Mouse (Mus musculus) liver, embryonic 14.5 days (tissue): Measurements from ENCODE around the gene Ino80.

Experiments
- CTCF ChIP-seq: IDR thresholded peaks from 2 replicates; pipeline ENCODE4 v1.5.1; 2016; ENCODE audit warnings: antibody characterized with exemption, low read depth, control low read depth
- EP300 ChIP-seq: IDR thresholded peaks from 2 replicates; pipeline ENCODE4 v1.6.1; 2016; ENCODE audit warnings: antibody characterized with exemption, low read depth

GRCm38 (mm10) chr2:119408278-119408677 lies 69.2 kb downstream of the Ino80 start:
- TF ChIP-seq CTCF, result no peak
- TF ChIP-seq EP300, result no peak
